Mouse (Mus musculus): ENCODE results near the gene Vsig10.
"Not testable (repeated sequence)": the region's sequence is repeated elsewhere in the genome, so short reads cannot be mapped to it uniquely, and the experiment has no call there.

Vsig10 gene

DNA sequence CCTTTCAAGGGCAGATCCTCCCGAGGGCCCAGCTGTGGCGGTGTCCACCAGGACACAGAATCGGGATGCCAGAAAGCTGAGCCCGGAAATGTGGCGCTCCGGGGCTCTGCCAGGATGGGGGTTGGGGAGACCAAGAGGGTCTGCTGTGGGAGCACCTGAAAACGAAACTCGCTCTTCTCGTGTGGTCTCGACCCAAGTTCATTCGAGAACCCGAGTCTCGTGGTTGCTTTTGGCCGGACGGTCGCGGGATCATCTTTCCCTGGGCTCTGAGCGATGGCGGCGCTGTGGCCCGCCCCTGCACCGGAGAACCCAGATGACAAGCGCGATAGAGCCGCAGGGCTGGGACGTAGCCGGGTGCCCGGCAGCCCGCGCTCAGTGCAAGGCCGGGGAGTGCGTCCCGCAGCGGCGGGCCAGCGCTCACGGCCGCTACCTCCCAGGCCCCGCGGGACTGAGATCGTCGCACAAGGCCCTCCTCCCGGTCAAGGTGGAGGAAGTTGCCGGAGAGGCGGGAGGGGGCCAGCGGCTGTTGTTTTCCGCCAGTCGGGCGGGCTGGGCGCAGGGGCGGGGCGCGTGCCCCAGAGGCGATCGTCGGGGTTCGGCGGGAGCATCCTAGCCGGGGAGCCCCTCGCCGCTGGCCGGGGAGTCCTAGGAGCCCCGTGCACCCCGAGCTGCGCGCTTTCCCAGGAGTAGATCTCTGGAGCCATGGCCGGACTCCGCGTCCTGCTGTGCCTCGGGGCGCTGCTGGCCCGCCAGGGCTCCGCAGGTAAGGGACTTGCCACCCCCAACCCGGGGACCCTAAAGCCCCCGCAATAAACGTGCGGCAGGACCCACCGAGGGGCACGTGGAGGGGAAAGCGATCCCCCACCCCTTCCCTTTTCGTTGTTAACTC lies at the start of gene Vsig10:
Vsig10 (plus strand) TSS at position 343 of the 889 bp plus-strand sequence.
- in situ Hi-C loops (cut with MboI) = no loop called here

DNA sequence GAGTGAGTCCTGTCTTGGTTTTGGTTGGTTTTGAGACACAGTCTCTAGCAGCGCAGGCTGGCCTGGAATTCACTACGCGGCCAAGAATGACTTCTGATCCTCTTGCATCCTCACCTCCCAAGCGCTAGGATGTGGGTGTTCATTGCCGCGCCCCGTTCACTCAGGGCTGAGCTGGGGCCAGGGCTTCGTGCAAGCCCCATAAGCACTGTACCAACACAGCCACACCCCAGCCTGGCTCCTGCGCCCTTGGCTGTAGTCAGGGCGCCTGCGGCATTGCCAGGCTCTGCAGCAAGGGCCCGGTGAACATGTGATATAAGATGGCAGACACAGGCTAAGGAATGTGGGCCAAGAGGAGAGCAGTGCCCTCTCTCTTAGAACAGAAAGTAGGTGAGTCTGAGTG lies 49.5 kb upstream of the Vsig10 start:
- in situ Hi-C loops (cut with MboI) = no loop called here

DNA sequence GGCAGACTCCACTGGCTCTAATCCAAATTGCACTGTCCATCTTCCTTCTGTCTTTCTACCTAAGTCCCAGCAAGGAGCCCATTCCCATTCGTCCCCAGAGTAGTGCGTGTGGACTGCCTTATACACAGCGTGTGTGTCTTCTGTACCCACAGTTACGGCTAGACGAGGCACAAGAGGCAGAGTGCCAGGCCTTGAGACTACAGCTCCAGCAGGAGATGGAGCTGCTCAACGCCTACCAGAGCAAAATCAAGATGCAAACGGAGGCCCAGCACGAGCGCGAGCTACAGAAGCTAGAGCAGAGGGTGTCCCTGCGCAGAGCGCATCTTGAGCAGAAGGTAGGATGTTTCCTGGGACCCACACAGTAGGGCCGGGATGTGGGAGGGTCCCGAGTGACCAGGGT lies 46.9 kb upstream of the Vsig10 start:
- in situ Hi-C loops (cut with MboI) = no loop called here

DNA sequence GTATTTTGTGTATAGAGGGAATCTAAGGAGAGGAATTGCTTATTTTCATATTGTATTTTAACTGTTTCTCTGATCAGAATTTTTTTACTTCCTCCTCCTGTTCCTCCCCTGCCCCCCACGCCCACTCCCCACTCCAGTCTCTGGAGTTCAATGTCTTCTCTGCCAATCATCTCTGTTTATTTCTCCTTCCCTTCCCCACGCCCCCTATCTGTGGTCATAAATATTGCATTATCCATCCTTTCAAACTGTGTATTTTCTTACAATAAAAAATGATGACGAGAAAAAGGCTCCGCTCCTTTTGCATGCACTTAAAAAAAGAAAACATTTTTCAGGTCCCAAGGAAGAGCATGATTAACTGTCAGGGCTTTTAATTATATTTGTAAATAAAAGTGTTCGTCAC lies 44.1 kb upstream of the Vsig10 start:
- in situ Hi-C loops (cut with MboI) = no loop called here

DNA sequence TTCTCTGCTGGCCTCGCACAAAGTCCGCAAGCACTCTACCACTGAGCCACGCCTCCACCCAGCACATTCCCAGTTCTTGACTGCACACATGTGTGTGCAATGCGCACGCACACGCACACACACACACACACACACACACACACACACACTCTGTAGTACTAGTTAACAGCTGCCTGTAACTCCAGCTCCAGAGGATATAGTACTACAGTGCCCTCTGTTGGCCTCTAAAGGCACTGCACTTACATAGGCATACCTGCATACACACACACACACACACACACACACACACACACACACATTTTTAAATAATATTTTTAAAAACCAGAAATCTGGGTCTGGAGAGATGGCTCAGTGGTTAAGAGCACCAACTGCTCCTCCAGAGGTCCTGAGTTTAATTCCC lies 41.1 kb upstream of the Vsig10 start:
- in situ Hi-C loops (cut with MboI) = no loop called here

DNA sequence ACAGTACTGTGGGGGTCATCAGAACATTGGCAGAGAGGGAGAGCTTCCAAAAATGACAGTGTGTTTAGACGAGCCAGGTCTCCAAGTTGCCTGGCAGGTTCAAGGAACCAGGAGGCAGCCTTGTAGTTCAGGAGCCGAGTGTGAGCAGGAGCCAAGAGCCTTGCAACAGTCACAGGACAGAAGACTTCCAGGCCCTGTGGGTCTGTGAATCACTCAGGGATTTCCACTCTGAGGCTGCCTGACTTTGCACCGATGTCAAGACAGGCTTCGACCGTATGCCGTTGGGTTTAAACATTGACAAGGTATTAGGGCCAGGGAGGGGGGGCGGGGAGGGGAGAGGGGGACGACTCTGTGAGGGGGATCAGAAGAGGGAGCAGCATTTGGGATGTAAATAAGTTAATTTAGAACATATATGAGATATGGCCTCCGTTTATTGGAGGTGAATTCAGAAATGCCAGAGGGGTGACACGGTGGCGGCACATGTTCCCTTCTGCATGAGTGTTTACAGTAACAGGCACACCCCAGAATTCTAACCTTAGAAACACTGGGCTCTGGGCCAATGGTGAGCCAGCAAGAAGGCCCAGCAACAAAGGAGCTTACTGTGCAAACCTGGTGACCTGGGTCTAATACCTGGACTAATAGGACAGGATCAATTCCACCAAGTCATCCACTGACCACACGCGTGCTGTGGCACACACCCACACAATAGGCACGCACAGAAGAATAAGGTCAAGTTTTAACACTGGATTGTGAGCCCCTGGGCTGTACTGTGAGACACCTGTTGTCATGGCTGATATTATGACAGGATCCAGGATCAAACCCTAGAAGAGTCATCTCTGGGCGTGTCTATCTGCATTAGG lies 39.8 kb upstream of the Vsig10 start:
- in situ Hi-C loops (cut with MboI) = no loop called here

DNA sequence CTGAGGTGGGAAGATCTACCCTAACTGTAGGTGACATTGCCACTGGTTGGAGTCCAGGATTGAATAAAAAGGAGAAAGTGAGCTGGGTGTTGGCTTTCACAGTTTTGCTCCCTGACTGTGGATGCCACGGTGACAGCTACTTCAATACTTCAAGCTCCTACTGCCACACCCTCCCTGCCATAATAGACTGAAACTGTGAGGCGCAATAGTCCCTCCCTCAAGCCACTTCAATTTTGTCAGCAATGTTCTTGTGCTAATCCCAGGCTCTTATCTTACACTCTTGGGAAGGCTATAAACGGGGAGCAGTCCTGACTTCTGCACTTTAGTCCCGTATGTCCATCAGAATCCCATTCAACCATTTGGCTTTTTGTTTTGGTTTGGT lies 39.2 kb upstream of the Vsig10 start:
- in situ Hi-C loops (cut with MboI) = loop anchor here (10.0 kb wide), 1 partner anchor 165 kb away; the partner anchor contains the start of gene Suds3

DNA sequence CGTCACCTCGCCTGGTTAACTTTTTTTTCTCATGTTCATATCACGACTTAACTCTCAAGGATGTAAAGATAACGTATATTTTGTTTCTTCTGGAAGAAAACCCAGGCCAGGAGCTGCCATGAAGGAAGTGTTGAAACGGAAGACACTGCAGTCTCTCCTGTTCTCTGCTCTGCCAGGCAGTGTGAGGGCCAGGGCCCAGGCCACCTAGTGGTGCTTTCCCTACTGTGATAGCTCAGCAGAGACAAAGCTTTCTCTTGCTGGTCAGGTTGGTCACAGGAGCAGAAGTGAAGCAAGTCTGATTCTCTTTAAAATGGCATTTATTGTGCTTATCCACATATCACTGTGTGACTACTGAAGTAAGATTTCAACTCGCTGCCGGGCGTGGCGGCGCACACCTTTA lies 37.3 kb upstream of the Vsig10 start:
- in situ Hi-C loops (cut with MboI) = loop anchor here (10.0 kb wide), 1 partner anchor 167 kb away; the partner anchor contains the start of gene Suds3

DNA sequence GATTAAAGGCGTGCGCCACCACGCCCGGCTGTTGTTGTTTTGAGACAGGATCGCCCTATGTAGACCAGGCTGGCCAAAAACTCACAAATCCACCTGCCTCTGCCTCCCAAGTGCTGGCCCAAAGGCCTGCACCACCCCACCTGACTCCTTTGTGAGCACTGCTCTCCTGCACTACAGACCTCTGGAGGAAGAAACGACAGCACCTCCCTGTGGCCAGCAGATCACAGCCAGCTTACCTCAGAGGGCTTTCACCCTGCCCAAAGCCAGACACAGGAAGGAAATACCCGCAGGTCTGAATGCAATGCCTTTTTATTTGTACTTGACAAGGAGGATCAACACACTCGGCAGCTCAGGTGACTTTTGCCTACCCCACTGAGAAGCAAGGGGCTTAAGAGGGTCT lies 36.5 kb upstream of the Vsig10 start:
- in situ Hi-C loops (cut with MboI) = loop anchor here (10.0 kb wide), 1 partner anchor 168 kb away; the partner anchor contains the start of gene Suds3

DNA sequence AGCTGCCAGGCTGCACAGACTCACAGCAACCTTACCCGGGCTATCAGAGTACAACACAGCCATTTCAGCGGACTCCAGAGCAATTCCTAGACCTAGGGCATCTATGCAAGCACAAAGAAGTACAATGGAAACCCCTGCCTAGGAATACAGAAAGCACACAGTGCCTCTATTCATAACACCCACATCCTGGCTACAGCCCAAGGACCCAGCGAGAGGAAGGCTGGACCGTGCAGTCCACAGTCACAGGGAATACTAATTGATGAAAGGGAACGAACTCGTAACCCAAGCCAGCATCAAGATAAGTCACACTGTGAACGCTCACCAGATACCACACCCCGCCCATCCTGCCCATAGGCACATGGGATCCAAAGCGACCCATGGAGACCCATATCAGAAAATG lies 34.9 kb upstream of the Vsig10 start:
- in situ Hi-C loops (cut with MboI) = loop anchor here (10.0 kb wide), 1 partner anchor 169 kb away; the partner anchor contains the start of gene Suds3

DNA sequence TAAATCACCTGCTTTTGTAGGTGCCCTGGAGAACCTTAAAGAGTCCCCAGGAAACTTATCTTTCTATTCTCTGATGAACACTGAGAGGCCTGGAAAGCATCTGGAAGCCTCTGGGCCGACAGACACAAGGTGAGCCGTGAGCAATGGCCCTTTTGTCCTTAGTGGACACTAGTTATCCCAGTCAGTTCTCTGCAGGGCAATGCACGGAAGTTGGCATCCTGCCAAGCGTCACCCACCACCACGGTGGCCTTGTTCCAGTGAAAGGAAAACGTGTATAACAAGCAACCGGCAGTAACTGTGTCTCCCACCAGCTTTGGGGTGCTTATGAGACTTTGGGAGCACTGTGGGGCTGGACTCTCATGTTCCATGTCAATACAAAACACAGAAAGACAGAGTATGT lies 34.2 kb upstream of the Vsig10 start:
- in situ Hi-C loops (cut with MboI) = loop anchor here (10.0 kb wide), 1 partner anchor 170 kb away; the partner anchor contains the start of gene Suds3

DNA sequence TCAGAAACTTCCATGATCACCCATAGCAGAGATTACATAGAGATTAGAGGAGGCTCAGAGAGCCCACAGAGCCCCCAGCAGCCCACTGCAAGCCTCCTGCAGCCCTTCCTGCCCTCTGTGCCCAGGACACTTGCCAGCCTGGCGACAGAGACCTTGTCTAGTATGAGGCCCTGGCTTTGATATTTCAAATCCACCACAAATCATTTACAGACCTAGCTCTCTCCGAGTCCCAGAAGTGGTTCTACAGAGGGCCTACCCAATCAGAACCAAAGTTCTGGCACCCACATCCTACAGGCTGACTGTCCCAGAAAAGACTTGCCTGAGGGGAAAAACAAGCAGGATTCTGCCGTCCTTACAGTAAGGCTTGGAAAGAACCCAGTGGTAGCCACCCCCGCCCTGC lies 33.6 kb upstream of the Vsig10 start:
- in situ Hi-C loops (cut with MboI) = loop anchor here (10.0 kb wide), 1 partner anchor 170 kb away; the partner anchor contains the start of gene Suds3

DNA sequence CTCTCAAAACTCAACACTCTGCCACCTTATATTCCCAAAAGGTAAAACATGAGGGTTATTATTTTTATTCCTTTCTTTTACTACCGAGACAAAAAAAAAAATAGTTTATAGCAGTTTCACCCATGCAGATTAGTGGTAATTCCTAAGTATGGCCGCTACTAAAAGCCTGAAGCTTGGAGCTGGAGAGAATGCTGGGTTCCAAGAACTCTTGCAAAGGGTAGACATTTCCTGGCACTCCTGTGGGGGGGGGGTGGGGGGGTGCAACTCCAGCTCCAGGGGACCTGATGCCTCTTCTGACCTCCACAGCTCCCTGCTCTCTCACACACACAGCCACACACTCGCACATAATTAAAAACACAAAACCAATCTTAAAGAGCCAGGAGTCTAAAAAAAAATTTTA lies 32.6 kb upstream of the Vsig10 start:
- in situ Hi-C loops (cut with MboI) = loop anchor here (10.0 kb wide), 1 partner anchor 171 kb away; the partner anchor contains the start of gene Suds3

DNA sequence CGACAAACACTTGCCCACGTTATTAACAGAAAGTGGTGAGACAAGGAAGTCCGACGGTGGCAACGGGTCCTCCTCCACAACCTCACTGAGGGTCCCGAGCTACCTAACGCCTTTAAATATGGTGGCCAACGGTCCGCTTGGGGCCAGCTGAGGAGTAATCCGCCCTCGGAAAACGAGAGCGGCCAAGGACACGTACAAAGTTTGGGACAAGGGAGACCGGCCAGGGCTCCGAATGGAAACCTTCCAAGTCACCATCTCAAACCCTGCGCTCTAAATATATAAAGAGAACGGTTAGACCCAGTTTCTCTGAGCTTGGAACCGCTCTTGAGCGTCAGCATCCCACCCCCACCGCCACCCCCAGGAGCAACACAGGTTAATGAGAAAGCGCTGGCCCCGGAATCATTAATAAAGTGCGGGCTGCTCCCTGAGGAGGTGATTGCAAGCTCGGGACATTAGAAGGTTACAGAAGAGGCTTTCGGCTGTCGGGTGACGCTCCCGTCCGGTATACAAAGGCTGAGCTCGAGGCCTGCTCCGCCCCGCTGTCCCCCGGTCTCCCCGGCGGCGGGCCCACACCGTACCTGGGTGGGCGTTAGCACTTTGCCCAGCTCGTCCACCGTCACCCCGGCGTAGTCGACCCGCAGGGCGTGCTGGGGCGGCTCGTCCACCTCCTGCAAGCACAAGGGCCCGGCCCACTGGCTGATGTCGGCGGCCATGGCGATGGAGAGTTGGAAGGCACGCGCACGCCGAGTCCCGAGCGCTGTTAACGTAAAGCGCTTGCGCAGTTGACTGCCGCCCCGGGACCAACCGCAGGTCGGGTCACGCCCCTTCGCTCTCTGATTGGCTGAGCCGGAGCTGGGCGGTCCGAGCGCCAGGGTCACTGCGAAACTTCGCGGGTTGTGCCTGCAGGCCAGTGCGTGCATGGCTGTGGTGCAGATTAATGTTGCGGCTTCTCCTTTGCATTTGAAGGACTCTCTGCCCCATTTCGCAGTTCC lies 31.8 kb upstream of the Vsig10 start, which contains the start of gene Pebp1:
Pebp1 (minus strand) TSS at position 795 of the 992 bp plus-strand sequence.
- in situ Hi-C loops (cut with MboI) = loop anchor here (10.0 kb wide), 1 partner anchor 172 kb away; the partner anchor contains the start of gene Suds3

DNA sequence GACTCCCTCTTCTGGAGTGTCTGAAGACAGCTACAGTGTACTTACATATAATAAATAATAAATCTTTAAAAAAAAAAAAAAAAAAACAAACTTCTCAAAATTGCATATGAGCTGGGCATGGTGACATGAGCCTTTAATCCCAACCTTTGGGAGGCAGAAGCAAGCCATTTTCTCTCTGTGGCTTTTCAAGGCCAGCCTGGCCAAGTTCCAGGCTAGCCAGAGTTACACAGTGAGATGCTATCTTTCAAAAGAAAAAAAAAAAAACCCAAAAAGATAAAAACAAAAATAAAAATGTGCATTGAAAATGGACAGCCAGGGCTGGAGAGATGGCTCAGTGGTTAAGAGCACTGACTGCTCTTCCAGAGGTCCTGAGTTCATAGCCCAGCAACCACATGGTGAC lies 29.2 kb upstream of the Vsig10 start:
- in situ Hi-C loops (cut with MboI) = loop anchor here (10.0 kb wide), 1 partner anchor 175 kb away; the partner anchor contains the start of gene Suds3

DNA sequence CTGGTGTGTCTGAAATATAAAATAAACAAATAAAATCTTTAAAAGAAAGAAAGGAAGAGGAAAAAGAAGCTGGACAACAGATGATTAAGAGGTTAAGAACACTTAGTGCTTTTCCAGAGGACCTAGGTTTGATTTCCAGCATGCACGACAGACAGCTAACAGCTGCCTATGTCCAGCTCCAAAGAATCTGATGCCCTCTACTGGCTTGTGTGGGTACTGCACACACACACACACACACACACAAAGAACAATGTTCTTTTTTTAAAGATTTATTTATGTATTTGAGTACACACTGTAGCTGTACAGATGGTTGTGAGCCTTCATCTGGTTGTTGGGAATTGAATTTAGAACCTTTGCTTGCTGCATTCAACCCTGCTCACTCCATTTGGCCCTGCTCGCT lies 28.8 kb upstream of the Vsig10 start:
- in situ Hi-C loops (cut with MboI) = no loop called here

DNA sequence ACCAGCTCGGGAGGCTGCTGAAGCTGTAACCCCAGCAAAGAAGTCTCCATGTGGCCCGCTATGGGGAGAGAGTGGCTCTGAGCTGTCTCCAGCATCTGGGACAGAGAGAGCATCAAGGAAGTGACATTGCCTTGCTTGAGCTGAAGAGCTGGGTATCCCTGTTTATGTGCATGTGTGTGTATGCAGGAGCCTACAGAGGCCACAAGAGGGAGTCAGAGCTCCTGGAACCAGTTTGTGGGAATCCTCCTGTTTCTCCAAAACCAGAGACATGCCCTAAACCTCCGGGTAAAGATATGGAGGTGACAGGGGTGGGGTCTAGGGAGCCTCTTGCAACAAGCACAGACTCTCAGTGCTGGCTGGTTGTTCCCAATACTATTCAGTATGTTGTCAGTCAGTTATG lies 27.6 kb upstream of the Vsig10 start:
- in situ Hi-C loops (cut with MboI) = no loop called here

DNA sequence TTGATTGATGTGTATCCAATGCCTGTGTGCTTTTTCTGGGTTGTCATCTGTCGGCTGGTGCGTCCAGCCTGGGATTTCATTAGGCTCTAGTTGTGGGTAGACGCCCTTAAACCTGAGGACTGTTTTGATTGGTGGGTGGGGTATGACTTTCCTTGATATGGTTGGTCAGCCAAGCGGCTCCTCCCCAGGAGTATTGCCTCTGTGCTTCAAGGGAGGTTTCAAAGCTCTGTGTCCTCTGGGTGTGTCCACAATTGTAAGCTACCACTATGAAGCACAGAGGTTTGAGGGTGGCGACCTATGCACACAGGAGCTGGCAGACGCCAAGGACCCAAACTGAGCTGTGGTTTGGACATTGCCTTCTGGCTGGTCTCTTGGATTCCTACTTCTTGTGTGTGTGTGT lies 26.3 kb upstream of the Vsig10 start:
- in situ Hi-C loops (cut with MboI) = no loop called here

DNA sequence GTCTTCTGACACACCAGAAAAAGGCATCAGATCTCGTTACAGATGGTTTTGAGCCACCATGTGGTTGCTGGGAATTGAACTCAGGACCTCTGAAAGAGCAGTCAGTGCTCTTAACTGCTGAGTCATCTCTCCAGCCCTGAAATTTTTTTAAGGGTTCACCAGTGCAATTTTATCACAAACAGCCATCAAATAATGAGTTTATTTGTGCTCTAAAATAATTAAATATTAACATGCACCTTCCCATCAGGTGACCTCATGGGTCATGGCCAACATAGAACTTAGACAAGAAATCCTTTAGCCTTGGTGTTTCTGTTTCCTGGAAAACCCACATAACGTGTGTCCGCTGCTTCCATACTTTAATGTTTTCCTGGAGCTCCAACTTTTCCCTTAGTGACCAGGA lies 25.1 kb upstream of the Vsig10 start:
- in situ Hi-C loops (cut with MboI) = not testable (repeated sequence)

DNA sequence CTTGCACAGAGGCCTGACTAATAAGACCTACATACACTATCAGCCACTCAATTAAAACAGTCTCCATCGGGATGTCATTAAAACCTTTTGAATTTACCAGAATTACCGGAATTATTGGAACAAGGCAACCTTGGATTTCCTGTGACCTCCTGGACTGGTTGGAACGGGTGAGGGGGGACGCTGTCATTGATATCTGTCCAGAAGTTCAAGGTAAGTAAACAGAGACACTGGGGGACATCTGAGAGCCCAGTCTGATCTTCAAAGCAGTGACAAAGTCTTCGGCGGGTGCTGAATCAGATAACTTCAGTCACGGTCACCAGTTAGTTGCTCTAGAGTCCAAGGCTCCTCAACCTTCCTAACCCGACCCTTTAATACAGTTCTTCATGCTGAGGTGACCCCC lies 23.9 kb upstream of the Vsig10 start:
- in situ Hi-C loops (cut with MboI) = no loop called here

DNA sequence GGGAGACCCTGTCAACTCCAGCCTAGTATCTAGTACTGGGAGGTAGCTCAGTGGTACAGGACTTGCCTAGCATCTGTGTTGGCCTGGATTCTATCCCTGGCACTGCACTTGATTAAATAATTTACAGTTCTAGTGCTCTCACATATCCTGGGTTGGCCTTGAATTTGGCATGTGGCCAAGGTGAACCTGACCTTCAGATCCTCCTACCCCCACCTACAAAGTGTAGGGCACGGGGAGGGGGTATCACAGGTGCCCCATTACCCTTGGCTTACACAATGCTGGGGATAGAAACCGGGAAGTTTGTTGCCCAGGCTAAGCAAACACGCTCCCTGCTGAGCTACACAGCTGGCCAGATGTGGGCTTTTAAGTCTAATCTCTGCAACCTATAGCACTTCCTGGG lies 16.0 kb upstream of the Vsig10 start:
- in situ Hi-C loops (cut with MboI) = no loop called here

All from mature B cell (primary cell).